Mouse (Mus musculus) B cell, adult 2 months (primary cell): Measurements from ENCODE around the gene Rgs9bp.
"Not testable (repeated sequence)": the region's sequence is repeated elsewhere in the genome, so short reads cannot be mapped to it uniquely, and the experiment has no call there.

ENCODE experiments used
- DNase-seq, 2 experiments: peaks; one replicate each; pipeline ENCODE4 v3.0.0; 2022

Rgs9bp gene

DNA sequence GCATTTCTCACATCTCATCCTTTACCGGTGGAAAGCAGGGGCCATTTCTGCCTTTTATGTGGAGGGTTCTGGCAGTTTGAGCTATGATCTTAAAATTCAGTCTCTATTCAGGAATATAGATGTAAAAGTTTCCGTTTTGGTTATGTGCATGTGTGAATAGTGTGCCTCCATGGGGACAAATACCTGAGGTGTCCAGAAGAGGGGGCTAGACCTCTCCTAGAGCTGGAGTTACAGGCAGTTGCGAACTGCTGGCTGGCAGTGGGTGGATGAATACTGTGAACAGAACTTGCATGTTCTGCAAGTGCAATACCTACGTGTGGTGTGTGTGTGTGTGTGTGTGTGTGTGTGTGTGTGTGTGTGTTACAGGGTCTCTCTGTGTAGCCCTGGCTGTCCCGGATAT, 2.7 kb downstream of the Rgs9bp start:
- DNase-seq, result peak; percentile 31 to 40

- DNase-seq, result peak; percentile 79
These were observed 5.5 kb downstream of the Rgs9bp start for GRCm38 (mm10) chr7:35579849-35580248.

DNA sequence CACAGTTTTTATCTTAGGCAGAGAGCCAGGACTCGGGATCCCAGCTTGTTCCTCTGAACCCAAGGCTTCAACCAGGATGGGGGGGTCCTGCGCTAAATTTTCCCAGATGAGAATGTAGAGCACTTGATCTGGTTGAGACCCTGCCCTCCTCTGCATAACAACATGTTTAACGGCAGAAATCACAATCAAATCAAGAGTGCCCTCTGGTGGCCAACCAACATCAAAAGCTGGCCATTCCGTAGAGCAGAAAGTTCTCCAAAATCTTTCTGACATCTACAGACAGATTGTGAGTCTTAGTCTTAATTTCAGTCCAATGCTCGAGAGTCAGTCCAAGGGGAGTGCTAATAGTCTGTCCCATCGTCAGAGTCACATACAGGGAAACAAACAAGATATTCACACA, 14.5 kb downstream of the Rgs9bp start:
- peak; percentile 33 to 38 for DNase-seq

DNA sequence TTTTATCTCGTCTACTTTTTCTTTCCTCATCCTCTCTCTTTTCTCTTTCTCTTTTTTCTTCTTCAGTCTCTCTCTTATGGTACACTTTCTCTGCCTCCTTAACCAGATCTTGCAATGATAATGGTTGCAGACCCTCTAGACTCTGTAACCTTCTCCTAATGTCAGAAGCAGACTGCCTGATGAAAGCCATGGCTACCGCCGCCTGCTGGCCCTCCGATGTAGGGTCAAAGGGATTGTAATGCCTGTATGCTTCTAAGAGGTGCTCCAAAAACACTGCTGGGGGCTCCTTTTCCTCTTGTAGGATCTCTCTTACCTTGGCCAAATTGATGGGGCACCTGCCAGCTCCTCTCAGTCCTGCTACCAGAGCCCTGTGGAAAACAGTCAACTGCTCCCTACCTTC, 15.7 kb downstream of the Rgs9bp start:
- not testable (repeated sequence) for DNase-seq

GRCm38 (mm10) chr7:35565965-35566364, 19.4 kb downstream of the Rgs9bp start:
- DNase-seq, result not testable (repeated sequence)

- not testable (repeated sequence) for DNase-seq
These were observed 20.5 kb downstream of the Rgs9bp start for GRCm38 (mm10) chr7:35564872-35565271.

DNA sequence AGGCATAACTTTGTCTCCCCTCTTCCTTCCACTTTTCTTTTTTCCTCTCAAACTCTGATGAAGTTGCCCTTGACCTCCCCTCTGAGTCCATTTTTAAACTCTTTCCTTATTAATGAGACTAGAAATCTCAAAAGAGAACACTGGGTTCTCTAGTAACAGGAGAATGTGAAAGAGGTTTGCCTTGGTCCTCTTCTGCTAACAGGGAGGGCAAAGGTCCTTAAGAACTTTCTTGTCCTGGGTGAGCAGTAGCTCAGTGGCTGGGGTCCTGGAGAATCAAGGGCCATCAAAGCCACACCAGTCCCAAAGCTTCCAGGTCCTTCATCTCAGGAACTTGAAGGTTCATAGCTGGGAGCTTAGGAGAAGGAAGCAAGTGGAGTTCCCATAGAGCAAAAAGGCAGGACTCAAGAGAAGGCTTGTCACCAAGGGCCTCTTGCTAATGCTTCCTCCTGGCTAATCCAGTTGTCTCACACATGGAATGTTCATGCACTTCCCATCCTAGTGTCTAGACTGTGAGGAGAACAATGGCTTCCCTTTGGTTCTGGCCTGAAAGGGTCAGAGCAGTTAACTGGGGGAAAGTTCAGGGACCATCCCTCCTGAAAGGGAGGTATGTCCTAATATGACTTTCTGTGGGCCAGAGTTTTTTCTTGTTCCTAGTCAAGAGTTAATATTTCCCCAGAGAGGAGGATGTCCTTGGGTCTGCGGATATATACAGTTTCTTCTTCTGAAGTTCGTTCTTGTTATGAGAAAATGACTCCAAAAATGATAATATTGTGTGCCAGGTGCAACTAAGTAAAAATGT, 21.1 kb downstream of the Rgs9bp start:
- no peak for DNase-seq

GRCm38 (mm10) chr7:35563071-35563470, 22.3 kb downstream of the Rgs9bp start:
- no peak for DNase-seq

DNA sequence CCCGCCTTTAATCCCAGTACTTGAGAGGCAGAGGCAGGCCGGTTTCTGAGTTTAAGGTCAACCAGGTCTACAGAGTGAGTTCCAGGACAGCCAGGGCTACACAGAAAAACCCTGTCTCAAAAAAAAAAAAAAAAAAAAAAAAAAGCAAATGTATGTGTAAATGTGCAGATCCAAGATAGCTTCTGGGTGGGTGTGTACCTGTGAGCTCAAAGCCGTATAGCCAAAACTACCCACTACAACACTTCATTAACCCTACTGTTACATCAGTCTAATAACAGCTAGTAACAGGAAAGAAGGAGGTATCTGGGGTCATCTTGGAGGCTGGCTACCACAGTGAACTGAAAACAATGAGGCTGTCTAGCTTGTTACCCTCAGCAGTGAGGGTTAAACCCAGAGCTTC, 25.5 kb downstream of the Rgs9bp start:
- DNase-seq, result no peak

GRCm38 (mm10) chr7:35558681-35559080, 26.7 kb downstream of the Rgs9bp start:
- DNase-seq, result no peak

- DNase-seq, result no peak
These were observed 27.8 kb downstream of the Rgs9bp start for GRCm38 (mm10) chr7:35557577-35557976.

DNA sequence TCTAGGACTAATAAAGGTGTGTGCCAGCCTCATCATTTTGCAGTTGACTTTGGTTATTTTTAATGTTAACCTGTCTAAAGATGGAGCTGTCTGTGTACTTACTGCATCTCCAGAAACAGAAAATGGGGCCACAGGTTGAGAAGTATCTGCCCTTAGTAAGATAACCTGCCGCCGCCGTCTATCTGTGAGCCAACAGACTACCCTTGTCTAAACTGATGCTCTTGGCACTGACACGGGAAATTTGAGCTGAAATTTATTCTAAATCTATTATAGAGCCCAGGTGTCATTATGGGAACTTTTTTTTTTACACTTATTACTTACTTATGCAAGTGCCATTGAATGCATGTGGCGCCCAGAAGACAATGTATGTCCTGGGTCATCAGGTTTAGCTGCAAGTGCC, 28.5 kb downstream of the Rgs9bp start:
- DNase-seq, result no peak

DNA sequence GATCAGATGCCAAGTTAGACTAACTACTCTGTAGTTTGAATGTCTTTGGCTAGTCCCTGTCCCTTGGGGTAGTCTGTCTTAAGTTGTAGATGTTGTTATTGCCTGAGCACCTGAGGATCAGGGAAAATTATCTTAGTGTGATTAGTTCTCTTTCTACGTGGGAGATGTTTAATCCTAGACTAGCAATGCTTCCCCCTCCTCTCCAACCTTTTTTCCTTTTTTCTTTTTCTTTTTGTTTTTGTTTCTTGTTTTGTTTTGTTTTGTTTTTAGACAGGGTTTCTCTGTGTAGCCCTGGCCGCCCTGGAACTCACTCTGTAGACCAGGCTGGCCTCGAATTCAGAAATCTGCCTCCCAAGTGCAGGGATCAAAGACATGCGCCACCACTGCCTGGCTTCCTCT, 29.2 kb downstream of the Rgs9bp start, which contains the start of gene Nudt19:
Gene Nudt19 (minus strand): TSS at position 100 of the 399 bp plus-strand sequence.
- DNase-seq, result no peak

DNA sequence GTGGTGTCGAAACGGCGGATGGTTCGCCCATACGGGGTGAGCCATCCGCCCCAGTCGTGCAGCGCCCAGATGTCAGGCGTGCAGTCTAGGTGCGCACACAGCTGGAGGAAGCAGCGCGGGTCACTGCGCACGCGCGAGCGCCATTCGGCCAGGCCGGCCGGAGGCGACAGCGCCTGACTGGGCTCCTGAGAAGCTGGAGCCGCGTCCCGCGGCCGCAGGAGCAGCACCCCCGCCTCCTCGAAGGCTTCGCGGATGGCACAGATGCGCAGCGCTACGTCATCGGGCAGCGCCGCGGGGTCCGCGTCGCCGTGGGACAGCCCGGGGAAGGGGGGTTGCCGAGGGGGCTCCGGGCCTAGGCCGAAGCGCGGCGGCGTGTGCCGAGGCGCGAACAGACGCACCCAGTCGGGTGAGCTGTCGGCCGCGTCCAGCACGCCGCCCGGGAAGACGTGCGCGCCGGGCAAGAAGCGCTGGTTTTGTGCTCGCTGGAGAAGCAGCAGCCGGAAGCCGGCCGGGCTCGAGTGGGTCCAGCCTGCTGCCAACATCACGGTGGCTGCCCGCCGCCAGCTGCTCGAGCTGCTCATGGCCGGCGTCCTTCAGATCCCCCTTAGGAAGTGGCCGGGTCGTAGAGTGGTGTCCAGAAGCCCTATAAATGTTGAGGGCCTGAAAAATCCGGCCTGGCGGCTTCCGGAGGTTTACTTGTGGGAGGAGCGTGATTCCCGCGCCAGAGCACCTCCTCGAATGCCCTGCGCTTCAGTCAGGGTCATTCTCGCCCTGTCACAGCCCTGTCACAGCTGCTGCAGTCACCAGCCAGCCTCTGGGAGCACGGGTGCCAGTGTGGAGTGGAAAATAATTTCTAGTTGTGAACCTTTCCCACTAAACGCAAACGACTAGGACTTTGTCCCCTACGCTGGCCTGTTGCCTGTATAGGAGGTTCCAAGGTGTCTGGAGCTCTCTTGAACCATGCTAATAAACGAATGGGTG, 29.9 kb downstream of the Rgs9bp start:
- DNase-seq, result peak; percentile 91 to 93

GRCm38 (mm10) chr7:35554605-35555175, 30.7 kb downstream of the Rgs9bp start:
- peak; percentile 42 to 47 for DNase-seq

- peak; percentile 61 to 64 for DNase-seq
These were observed 31.4 kb downstream of the Rgs9bp start for GRCm38 (mm10) chr7:35553751-35554604.

DNA sequence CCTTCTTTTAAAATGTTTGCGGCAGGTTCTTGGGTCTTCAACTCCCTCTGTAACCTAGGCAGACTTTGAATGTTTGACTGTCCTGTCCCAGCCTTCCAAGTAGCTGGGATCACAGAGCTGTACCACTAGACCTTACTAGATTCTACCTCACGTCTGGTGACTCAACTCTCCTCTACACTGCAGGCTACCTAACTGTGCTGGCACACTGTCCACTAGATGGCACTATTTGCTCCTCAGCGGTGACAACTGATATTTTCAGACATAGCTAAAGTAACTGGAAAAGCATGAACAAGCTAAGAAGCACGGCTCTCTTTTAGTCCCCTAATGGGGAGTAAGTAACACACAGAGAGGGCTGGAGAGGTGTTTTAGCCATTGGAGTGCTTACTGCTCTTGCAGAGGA, 39.5 kb downstream of the Rgs9bp start:
- peak; percentile 64 to 66 for DNase-seq

- peak; percentile 7 to 16 for DNase-seq
These were observed 47.8 kb downstream of the Rgs9bp start, which contains the start of gene Tdrd12 for GRCm38 (mm10) chr7:35537562-35537961. TSS of gene Tdrd12 (minus strand) at chr7:35537745.

DNA sequence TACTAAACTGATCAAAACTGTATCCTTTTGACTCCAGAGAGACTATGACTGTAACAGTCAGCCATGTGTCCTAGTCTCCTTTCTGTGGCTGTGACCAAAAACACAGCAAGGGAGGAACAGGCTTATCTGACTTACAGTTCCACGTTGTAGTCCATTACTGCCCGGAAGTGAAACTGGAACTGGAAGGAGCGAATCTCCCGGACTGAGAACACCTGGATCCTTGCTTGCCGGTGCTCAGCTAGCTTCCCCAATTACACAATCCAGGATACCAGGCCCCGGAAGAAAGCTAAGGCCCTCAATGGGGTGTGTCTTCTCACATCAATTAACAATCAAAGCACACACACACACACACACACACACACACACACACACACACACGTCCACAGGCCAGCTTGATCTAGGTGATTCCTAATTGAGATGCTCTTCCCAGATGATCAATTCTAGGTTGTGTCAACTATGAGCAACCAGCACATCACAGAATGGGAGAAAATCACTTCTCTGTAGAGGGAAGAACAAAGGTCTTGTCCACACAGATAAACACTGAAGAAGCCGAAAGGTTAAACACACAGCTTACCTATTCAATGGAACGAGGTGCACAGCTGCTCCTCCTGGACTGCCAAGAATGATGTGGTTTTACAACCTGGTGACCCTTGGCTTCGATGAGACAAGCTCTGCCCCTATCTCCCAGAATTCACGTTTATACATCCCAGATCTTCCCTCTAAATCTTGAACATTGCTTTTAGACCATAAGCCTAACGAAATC, 49.5 kb downstream of the Rgs9bp start:
- DNase-seq, result no peak

DNA sequence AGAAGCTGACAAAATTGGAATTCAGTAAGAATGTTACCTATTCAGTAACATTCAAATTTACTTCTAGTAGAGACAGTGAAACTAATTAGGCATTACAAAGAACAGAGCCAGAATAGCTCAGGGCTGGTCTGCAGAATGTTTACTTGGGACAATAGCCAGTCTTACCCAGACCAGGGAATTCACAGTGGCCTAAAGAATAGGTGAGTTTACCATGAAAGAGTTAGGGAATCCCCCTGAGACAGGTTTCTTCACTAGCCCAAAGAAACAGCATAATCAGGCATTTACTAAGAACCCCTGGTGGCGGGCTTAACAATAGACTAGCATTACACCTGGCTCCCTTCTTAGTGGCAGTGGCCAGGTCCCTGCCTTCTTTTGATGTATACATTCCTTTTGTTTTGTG, 54.8 kb downstream of the Rgs9bp start:
- DNase-seq, result not testable (repeated sequence)

GRCm38 (mm10) chr7:35530026-35530425, 55.4 kb downstream of the Rgs9bp start:
- DNase-seq, result no peak
